Mouse (Mus musculus) CH12.LX (cell line): ENCODE data around the gene Rdx.

Experiments
- CTCF ChIP-seq, 2 experiments: IDR thresholded peaks in 1 of 2; conservative IDR thresholded peaks in 1 of 2; 2 replicates each; pipeline ENCODE4 v1.5.1; 2011 to 2012; ENCODE audit warnings: low read depth in 2 of 2, low read length in 2 of 2, improper control_type of control experiment in 1 of 2, inconsistent platforms in 1 of 2, mild to moderate bottlenecking in 1 of 2, moderate library complexity in 1 of 2
- E2F4 ChIP-seq: IDR thresholded peaks from 2 replicates; pipeline ENCODE4 v1.6.1; 2011; ENCODE audit warnings: low read depth, low read length, improper control_type of control experiment; ENCODE audit not compliant: insufficient replicate concordance
- POLR2A ChIP-seq: IDR thresholded peaks from 2 replicates; pipeline ENCODE4 v1.6.1; 2011; ENCODE audit warnings: low read depth, mild to moderate bottlenecking, improper control_type of control experiment, low read length
- POLR2AphosphoS2 ChIP-seq: IDR thresholded peaks from 2 replicates; pipeline ENCODE4 v1.6.1; 2011; ENCODE audit warnings: low read depth, low read length, improper control_type of control experiment
- RCOR1 ChIP-seq: conservative IDR thresholded peaks from 2 replicates; pipeline ENCODE4 v1.6.1; 2012; ENCODE audit warnings: low read depth, mild to moderate bottlenecking, inconsistent platforms, low read length, improper control_type of control experiment
- SIN3A ChIP-seq: IDR thresholded peaks from 2 replicates; pipeline ENCODE4 v1.6.1; 2012; ENCODE audit warnings: low read length, improper control_type of control experiment, inconsistent platforms
- USF1 ChIP-seq: IDR thresholded peaks from 2 replicates; pipeline ENCODE4 v1.6.1; 2014; ENCODE audit warnings: low read depth, mild to moderate bottlenecking, inconsistent platforms, low read length, improper control_type of control experiment
- ZNF384 ChIP-seq: IDR thresholded peaks from 2 replicates; pipeline ENCODE4 v1.6.1; 2012; ENCODE audit warnings: low read depth, low read length, improper control_type of control experiment, inconsistent platforms

DNA sequence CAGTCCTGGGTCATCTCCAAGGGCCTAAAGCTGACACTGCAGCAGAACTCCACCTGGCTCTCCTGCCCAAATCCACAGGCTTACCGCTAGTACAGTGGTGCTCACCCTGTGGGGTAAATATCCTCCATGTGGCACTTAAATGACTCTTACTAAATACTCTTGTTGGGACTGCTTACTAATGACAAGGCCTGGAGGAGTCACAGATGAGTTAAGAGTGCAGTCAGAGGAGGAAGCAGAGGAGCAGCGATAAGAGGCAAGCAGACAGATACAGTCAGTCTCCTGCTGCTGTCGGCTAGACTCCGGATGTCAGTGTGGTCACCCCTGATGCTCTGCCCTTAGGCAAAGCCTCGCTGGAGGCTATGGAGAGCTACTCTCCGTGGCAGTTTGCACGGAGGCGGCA is 46.1 kb downstream of the Rdx start:
- TF ChIP-seq POLR2A (no peak), CTCF (conservative IDR thresholded peaks at IDR 0.05 in 1 of 2, IDR thresholded peaks at IDR 0.05 in 1 of 2; ENCODE audit: low read depth in 2 of 2, low read length in 2 of 2) (no peak), USF1 (no peak), E2F4 (no peak), SIN3A (no peak), RCOR1 (no peak), ZNF384 (no peak), POLR2AphosphoS2 (no peak)
